Mouse (Mus musculus) bone marrow macrophage, adult 2 months (primary cell): ENCODE data around the gene Mrpl12.

Experiments used
- CTCF ChIP-seq: IDR thresholded peaks from 2 replicates; pipeline ENCODE4 v1.5.1; 2012; ENCODE audit warnings: low read depth, mild to moderate bottlenecking, low read length, moderate library complexity
- POLR2A ChIP-seq: IDR thresholded peaks from 2 replicates; pipeline ENCODE4 v1.6.1; 2012; ENCODE audit warnings: mild to moderate bottlenecking, low read depth, low read length, borderline replicate concordance

DNA sequence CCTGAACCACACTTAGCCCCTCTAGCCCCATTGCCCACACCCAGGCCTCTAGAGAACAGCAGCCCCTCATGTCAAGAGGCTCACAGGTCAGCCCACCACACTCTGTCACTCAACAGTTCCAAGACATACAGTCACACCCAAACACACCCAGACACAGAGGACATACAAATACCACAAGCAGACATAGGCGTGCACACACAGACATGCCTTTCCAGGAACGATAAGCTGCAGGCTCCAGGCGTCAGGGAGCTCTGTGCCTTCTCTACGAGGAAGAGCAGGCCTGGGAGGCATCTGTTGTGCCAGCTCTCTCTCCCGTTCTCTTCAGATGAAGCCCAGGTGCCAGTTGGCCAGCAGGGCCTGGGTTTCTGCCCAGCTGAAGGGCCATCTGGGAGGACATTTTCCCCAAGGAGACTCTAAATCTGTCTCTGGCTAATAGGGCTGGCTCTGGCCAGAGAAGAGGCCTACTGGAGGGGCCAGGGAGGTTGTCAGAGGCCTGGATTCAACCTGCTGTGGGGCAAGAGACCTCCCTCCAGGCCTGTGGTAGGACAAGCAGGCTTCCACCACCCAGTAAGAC, 36.6 kb downstream of the Mrpl12 start:
- no peak for TF ChIP-seq CTCF
- no peak for TF ChIP-seq POLR2A
